Mouse (Mus musculus): ENCODE results near the gene Gm20683.

GRCm38 (mm10) chr17:25878611-25879180 is 37.1 kb upstream of the Gm20683 start:
- TF ChIP-seq CTCF (IDR thresholded peaks at IDR 0.05; ENCODE audit: control insufficient read depth, insufficient read depth, low read length) (no peak), POLR2A (IDR thresholded peaks at IDR 0.05; ENCODE audit: borderline replicate concordance, control insufficient read depth, low read depth, low read length) (no peak)
